Mouse (Mus musculus) CD4-positive, CD25-positive, alpha-beta regulatory T cell, adult 2 months (primary cell): ENCODE results near the gene Srp9.

Experiments
- DNase-seq: peaks from one replicate; pipeline ENCODE4 v3.0.0-alpha.2; 2012; ENCODE audit warnings: low read depth, low spot score

Gene Srp9

DNA sequence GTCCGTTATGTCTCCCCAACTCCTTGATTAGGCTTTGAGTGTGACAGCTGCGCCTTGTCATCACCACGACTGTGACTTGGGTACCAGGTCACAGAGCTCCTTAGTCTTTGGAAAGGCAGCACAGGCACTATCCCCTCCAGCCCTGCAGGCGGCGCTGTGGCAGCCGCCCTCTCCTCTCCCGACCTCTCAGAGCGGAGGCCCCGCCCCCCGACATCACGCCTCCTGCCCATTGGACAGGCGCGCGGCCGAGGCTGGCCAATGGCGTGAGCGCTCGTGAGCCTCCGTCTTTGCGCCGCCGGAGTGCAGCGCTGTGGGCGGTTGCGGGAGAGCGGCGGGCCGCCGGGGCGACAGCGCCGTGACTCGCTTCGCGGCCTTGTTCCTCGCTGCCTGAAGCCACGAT, at the start of gene Srp9:
TSS of gene Srp9 (plus strand) at position 232 of the 400 bp plus-strand sequence.
- DNase-seq, result peak; percentile 100

DNA sequence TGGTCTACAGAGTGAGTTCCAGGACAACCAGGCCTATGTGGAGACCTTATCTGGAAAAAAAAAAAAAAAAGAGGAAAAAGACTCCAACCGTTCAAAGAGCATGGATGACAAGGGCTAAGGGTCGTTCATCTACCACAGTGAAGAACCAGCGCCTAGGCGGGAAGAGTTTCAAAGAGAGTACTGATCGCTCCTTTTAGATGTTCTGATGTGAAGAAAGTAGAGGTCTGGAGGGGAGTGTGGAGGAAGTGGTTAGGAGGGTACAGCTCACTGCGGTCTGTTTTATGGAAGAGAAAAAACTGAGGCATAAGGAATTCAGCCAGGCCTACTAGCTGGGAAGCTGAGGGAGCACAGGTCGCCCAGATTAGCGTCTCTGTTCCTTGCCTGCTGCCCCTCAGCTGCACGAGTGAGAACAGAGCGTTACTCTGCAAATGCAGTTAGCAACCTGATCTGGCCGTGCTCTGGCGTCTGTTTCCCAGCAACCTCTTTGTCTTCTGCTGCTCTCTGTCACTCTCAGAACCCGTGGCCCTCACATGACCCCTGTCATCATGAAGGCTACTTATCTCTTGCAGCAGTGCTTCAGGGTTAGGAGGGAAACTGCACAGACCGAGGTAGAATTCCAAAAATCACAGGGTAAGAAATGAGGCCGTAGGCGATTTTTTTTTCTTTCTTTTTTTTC, 42.7 kb upstream of the Srp9 start:
- DNase-seq, result peak; percentile 18

DNA sequence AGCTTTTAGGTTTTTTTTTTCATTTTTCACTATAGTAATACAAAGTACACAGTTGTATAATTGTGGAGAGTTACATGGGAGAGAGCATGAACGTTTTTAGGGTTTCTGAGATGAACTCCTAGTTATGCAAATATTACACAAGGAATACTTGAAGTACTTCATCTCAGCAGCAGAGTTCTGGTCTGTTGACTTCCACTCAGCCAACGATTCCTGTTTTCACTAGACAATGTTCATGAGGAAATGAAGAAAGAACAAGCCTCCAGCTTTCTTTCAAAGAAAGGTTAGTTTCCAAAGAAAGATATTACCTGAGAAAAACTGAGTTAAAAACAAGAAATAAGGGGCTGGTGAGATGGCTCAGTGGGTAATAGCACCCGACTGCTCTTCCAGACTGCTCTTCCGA, 41.1 kb upstream of the Srp9 start:
- no peak for DNase-seq

DNA sequence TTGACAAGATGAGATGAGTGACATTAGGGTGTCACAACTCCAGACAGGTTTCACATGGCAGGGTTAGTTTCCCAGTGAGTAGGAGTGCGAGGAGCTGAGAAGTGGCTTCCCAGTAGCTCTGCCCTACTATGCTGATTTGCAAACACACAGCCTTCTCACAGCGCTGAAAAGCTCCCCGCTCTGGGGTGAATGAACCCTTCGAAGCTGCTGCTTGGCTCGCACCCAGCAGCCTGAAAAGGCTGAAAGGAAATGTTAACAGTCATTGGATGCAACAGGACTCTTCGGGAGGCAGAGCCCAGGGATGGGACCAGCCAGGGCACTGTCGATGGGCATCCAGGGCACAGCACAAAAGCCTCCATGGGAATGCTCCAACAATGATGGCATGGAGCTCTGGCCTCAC, 37.8 kb upstream of the Srp9 start:
- no peak for DNase-seq

DNA sequence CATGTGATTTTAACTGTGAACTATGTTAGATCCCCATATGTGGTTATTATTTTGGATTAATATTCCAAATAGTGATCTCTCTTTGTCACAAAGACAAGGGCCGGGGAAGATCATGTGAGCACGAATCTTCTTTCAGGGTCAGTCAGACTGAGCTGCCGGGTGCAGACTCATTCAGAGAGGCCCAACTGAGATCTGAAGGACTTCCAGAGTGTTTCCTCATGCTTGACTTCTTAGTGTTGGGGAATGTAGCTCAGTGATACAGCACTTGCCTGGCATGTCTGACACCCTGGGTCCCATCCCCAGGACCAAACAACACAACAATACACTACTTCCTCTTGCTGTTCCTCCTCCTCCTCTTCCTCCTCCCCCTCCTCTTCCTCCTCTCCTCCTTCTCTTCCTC, 37.2 kb upstream of the Srp9 start:
- no peak for DNase-seq

DNA sequence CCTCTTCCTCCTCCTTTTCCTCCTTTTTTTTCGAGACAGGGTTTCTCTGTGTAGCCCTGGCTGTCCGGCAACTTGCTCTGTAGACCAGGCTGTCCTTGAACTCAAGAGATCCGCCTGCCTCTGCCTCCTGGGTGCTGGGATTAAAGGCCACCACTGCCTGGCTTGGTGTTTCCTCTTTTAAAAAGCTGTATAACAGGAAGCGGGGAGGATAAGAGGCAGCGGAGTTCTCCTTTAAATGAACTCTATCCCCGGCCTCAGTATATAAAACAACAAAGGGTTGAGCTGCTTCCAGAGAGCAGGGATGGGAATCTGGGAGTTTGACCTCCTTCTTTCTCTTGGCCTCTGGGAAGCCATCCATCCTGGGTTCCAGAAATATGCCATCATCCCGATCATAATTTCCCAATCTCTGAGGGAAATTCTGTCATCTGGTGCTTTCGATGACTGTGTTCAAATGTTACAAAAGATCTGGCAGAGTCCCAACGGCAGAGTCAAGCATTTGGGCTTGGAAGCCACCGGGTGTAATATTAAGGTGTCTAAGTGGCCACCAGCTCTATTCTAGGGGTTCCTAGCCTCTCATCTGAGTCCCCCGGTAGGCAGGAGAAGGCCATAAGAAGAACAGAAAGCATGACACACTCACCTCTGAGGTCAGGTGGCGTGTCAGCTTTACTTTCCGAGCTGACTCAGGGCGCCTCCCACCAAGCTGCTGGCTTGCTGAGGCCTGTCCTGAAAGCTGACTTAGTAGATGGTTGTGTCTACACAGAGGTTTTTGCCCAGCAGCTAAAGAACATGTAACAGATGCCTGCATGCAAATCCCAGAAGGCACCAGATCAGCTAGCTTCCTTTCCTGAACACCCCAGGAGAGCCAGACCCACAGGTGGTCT, 36.5 kb upstream of the Srp9 start:
- DNase-seq, result no peak

DNA sequence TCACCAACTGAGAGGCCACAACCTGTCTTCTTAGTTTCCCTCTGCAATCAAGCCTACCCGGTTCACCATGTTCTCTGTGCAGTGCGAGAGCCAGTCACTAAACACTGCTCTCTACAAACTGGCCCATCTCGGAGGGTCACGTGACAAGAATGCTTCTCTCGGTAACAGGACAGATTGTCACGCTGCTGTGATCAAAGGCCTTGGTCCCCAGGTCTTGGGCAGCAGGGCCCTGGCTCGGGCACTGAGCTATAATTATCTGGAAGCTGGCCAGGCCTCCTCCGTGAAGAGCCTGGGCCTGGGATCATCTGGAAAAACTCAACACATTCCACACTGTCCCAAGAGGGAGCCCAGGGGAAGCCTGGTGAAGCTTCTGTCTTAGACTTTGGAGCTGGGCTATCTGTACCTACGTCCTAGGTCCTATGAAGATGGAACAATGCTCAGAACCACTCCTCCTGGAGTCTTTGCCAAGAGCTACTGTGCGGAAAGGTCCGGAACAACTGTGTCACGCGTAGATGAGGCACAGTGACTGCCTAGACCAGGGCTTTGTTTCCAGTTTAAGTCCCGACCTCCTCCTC, 35.6 kb upstream of the Srp9 start:
- DNase-seq, result no peak

DNA sequence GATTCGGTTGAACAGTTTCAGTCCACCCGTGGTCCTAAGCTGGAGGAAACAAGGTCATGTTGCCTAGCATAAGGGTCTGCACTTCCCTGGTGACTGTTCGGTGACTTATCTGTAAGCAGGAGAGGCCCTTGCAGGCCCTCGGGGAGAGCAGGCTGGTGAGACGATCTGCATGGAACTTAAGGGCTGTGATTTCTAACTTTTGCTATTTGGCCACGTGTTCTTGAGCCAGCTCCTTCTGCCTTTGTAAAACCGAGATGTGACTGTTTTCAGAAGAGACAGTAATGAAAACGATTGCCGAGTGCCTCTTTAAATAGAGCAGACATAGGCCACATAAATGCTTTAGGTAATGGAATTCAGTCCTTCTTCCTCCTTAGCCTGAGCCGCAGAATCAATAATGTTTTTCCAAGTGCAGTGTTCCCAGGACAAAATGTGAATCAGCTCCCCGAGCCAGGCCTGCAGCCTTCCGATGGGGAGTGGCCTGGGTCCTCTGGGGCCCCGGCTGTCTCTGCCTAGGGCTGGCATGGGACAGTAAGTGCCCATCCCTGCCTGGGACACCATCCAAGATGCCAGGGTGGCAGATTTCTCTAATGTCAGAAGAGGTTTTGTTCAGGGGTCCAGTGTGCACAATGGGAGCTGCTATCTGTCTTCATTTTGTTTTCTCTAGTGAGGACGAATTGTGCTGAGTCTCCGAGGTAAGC, 34.8 kb upstream of the Srp9 start:
- no peak for DNase-seq

DNA sequence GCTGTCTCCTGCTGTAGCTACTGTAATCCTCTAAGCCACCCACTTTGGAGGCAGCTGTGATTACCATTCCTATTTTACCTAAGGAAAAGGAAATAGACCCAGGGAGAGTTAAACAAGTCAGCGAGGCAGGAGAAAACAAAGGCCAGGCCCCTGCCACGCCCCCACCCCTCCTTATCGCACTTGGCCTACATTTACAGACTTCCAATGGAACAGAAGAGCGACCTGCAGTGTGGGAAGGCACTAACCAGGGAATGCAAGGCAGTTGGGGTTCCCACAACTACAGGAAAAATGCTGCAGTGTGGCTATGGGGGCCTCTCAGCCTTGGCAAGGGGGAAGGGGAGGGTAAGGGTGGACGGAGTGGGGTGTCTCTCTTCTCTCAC, 34.2 kb upstream of the Srp9 start:
- no peak for DNase-seq

DNA sequence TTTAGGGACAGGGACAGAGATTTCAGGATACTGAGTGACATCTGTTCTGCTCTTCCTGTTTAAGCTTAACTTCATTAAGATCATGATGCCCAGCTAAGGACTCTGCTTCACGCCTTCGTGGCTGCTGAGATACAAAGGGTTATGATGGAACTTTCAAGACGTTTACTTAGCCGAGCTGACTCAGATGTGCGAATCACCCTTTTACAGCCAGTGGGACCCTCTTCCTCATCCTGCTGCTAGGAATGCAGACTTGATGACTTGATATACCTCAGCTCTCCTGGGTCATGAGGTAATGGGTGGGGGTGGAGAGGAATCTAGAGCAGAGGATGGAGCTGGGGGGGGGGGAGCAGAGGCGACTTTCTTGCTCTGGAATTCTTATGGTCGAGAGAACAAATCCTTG, 33.3 kb upstream of the Srp9 start:
- no peak for DNase-seq

DNA sequence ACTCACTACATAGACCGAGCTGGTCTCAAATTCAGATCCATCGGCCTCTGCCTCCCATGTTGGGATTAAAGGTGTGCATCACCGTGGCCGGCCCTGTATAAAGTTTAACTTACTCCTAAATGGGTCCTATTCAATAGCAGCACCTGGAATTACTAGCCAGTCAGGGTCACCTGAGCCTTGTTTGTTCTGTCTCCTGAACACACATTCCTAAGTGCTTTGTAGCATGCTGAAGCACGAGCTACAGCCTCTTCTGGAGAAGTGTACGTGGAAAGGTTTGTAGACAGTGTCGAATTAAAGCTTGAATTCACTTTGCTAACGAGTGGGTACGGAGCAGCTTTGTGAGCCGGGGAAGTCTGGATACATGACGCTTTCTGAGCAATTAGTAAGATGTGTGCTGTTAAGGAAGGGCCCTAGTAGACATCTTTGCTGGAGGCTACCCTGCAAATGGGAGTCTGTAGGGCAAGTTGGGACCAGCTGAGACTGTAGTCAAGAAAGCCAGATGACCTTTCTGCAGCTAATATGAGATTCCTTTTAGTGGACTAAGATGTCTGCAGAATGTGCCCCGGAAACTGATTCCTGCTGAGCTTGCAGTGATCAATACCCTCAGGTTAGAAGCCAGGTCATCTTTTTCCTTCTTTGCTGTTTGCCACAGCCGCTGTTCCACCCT, 32.7 kb upstream of the Srp9 start:
- DNase-seq, result no peak

DNA sequence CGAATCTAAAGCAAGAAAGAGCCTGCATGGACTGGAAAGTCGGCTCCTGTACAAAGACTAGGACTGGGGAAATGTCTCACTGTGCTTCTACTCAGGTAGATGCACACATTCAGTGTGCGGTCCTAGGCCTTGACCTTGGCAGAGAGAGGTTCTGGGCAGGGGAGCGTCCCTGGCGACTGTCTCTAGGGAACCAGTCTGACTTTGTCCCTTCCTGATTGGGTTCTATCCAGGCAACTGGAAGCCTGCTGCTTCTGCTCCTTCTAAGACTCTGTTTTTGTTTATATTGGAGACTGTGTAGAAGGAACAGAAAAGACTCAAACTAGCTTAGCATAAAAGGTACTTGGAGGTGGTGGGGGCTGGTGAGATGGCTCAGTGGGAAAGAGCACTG, 32.1 kb upstream of the Srp9 start:
- no peak for DNase-seq

DNA sequence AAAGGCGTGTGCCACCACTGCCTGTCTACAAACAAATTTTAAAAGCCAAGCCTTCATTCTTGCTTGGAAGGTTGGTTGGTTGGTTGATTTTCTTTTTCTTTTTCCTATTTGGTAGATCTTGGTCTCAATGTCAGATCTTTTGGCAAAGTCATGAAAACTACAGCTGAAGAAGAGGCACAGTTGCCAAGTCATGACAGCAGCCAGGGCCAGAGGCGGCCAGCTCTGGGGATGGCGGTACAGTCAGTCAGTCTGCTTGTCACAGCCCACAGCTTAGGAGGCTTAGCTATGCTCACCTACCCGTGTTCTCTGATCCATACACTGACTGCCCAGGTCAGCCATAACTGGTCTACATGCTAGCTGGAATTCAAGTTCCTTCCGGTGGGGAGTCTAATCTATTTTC, 31.1 kb upstream of the Srp9 start:
- no peak for DNase-seq

DNA sequence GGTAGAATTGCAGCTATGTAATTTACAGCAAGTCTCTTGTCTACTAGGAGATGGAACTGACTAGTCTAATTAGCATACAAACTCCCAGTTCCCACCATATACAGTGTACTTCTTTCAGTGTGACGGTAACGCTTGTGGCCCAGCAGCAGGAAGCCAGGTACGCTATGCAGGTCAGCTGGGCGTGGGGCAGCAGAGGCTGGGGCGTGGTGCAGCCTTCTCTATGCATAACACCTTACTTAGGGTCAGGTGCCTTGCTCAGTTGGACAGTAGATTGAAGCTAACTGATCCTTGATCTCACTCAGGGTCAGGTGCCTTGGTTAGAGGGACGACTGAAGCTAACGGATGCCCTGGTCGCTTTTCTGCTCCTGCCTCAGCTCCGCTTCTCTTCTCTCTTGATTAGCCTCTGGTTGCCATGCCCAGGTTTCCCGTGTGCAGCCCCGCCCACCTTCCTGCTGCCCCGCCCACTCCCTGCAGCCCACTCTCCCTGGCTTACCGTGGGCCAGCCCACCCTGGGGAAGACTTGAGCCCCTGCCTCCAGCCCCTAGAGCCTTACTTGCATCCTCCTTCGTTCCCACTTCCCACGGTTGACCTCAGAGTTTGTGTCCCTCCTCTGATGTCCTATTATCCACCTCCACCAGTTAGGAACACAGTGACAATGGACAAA, 29.9 kb upstream of the Srp9 start:
- DNase-seq, result no peak

DNA sequence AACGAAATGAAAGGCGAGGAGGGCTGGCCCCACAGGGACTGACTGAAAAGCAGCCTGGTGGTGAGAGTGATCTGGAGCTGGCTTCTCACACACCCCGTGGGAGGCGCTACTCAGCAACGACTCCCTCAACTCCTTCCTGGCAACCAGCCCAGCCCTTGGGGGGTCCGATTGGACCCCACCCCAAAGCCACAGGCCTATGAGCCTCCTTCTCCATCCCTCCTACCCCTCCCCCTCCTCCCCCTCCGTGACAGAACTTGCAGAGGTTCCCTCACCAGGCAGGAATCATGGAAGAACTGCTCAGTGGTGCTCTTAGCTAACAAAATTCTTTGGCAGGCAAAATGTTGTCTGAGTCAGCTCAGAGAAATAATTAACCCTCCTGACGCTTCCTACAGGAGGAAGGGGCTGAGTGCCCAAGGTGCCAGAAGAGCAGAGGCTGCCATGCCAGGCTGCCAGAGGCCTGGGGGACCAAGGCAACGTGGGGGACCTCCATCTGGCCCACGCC, 29.2 kb upstream of the Srp9 start:
- no peak for DNase-seq

DNA sequence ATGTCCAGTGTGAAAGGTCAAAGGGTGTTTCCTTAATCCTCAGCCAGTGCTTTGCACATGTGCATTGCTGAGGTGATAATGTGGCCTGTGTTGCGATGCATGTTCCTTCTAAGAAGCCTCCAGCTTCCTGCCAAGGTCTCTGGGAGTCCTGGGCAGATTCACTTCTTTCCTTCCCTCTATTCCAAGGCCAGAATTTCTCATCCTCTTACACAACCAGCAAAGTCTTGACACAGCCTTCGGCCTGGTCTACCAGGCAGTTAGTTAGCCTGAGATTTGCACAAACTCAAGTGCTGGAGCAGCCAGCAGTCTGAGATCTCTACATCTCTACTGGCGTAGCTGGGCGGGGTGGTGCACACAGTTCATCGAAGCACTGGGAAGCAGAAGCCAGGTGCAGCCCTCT, 27.8 kb upstream of the Srp9 start:
- no peak for DNase-seq

DNA sequence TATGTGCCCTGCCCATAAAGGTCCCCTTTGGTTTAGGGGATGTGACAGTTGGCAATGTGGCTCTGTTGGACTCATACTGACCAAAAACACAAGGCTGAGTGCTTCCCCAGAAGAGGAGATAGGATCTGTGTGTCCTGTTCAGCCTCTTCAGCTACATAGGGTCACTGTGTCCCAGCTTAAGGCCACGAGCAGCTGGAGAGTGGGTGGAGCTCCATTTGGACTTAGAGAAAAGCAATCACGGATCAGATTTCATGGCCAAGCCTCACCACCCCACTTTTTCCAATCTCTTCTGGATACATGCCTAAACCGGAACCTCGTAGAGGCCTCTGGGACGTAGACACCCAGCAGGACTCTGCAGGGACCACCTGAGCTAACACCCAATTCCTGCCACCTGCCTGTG, 25.5 kb upstream of the Srp9 start:
- no peak for DNase-seq

DNA sequence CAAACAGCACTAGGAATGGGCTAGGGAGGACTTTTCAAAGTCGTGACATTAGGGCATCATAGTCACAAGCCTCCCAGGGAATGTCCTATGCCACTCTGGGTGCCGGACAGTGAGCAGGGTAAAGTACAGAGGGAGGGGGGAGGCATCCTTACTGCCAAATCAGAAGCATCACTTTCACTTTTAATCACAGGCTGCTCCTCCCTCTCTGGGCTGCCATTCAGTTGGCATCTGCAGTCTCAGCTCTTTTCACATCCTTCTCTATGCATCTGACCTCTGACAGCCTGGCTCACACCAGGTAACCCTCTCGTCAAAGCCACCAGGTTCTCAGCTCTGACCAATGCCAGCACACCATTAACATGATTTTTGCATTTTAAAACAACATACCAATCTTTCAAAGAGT, 24.1 kb upstream of the Srp9 start:
- no peak for DNase-seq

DNA sequence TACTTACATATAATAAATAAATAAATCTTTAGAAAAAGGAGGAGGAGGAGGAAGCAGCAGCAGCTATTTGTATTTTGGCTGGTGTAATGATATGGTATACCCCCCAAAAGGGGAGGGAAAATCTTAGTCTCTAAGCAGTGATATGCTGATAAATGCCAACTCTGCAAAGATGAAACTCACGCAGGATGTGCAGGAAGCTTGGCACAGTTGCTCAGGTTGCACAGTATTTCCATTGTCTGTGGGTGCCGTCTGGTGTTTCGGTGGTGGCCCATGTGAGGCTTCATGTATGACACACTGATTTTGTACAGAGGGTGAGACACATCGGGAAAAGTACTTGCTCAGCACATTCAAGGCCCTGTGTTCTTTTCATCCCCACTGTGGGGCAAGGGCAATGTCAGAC, 23.1 kb upstream of the Srp9 start:
- no peak for DNase-seq

DNA sequence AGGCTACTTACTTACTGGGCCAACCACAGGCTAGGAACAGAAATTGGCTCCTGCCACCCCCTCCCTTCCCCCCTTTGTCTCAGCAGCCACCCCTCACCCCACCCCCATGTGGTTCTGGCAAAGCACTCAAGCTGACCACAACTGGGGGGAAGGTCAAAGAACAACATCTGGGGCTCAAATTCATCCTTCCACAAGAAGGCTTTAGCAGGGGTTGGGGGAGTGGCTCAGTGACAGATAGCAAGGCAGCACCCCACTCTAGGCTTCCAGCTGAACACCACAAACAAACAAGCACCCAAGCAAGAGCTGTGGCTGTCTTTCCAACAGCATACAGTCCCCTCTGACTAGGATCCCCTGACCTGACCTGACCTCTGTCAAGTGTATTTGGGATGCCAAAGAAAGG, 21.8 kb upstream of the Srp9 start:
- DNase-seq, result no peak

DNA sequence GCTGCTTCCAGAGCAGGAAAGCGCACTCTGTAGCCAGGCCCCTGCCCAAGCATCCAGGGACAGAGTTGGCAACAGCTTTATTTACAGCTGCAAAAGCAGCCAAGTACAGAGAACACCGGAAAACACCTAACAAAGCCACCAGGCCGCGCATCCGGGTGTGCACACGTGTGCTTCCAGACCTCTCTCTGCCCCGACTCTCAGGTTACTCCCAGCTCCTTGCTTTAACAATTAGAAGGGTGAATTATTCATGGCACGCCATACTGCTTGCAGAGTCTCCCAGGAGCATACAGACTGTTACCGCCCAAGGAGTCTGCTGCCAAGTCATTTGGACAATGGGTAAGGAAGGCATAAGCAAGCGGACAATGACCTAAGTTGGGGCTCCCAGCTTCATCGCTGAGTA, 21.1 kb upstream of the Srp9 start:
- no peak for DNase-seq
